ENCODE assay signal across 12 mouse cellular contexts in genomic region chr7:96334361-96334760, GRCm38 (mm10).
DNase-seq lines count a peak whose midpoint lies in the region; ATAC-seq and TF ChIP-seq lines count a peak whose summit lies in the region.
"Had no signal": no experiment of that assay in that cellular context is flagged by ENCODE, and none has a peak within 500 bp of the region (broad histone marks: within the 10 kb centered on the region; RNA-seq: fewer than 3 reads in every experiment).

No protein-coding gene starts in this region.

- DNase-seq in kidney, adult 2 months, result peak; percentile 12
- peak; percentile 42 for DNase-seq in ES-CJ7 (ENCODE audit: low read depth, low spot score)
- peak; percentile 46 for DNase-seq in ZHBTc4 (ENCODE audit: low read depth, low spot score)
- peak; percentile 72 for DNase-seq in limb, embryonic 11.5 days (ENCODE audit: low spot score)
- no peak for DNase-seq in gastrocnemius, postnatal 10 days
- no peak for DNase-seq in urinary bladder, postnatal 10 days (ENCODE audit: low spot score)
- DNase-seq: cerebellum, adult 11-12 months; heart, adult 2 months; right cerebral cortex, adult 18-20 months; thymus, adult 2 months had no signal

- H3K9me3 ChIP-seq in kidney, embryonic 14.5 days (ENCODE audit: control insufficient read depth, low read length), result no peaks in the 10 kb centered on the region
- H3K9me3 ChIP-seq in limb, embryonic 11.5 days (ENCODE audit: control insufficient read depth, low read length), result no peaks in the 10 kb centered on the region
- H3K9me3 ChIP-seq: midbrain, embryonic 13.5 days had no signal

- TF ChIP-seq POLR2A in kidney, adult 2 months (IDR thresholded peaks at IDR 0.05; ENCODE audit: low read depth, low read length), result no peak

- 27% methylated on average over 2 of the region's 2 CpGs for WGBS in kidney, adult 2 months
- 22% methylated on average over 2 of the region's 2 CpGs for WGBS in kidney, embryonic 14.5 days
- WGBS in limb, embryonic 11.5 days, result 39% methylated on average over 2 of the region's 2 CpGs

- no peak overlapping the region for H3K27ac ChIP-seq in kidney, adult 2 months (ENCODE audit: insufficient read depth, low read depth, low read length)
- no peak overlapping the region for H3K27ac ChIP-seq in kidney, embryonic 14.5 days (ENCODE audit: low read depth, low read length)
- no peak overlapping the region for H3K27ac ChIP-seq in limb, embryonic 11.5 days (replicated peaks; ENCODE audit: low read depth, low read length)
- H3K27ac ChIP-seq: heart, adult 2 months; midbrain, embryonic 13.5 days had no signal

- no peak for ATAC-seq in kidney, embryonic 14.5 days (ENCODE audit: low FRiP score, low TSS enrichment)
- no peak for ATAC-seq in limb, embryonic 11.5 days (ENCODE audit: insufficient number of reproducible peaks, low FRiP score, low TSS enrichment, low read depth)
- ATAC-seq: midbrain, embryonic 13.5 days had no signal

- H3K36me3 ChIP-seq in kidney, adult 2 months (ENCODE audit: control insufficient read depth, insufficient read depth, low read length), result no peaks in the 10 kb centered on the region
- H3K36me3 ChIP-seq in kidney, embryonic 14.5 days (ENCODE audit: control insufficient read depth, insufficient read depth, low read length), result no peaks in the 10 kb centered on the region
- H3K36me3 ChIP-seq in limb, embryonic 11.5 days (ENCODE audit: control insufficient read depth, insufficient read depth, low read length), result no peaks in the 10 kb centered on the region
- H3K36me3 ChIP-seq: midbrain, embryonic 13.5 days had no signal

- no peak overlapping the region for H3K4me3 ChIP-seq in kidney, adult 2 months (ENCODE audit: insufficient read depth, low read depth, low read length)
- H3K4me3 ChIP-seq in kidney, embryonic 14.5 days (ENCODE audit: low read length), result no peak overlapping the region
- H3K4me3 ChIP-seq in limb, embryonic 11.5 days (ENCODE audit: low read depth, low read length), result no peak overlapping the region
- H3K4me3 ChIP-seq: heart, adult 2 months; midbrain, embryonic 13.5 days had no signal

- TF ChIP-seq CTCF in kidney, adult 2 months (conservative IDR thresholded peaks at IDR 0.05; ENCODE audit: insufficient read depth, insufficient read length, low read depth, low read length), result no peak

- H3K9ac ChIP-seq in kidney, embryonic 14.5 days (ENCODE audit: low read depth, low read length), result no peak overlapping the region
- no peak overlapping the region for H3K9ac ChIP-seq in limb, embryonic 11.5 days (ENCODE audit: low read length)
- H3K9ac ChIP-seq: midbrain, embryonic 13.5 days had no signal

- H3K4me1 ChIP-seq in kidney, adult 2 months (ENCODE audit: control insufficient read depth, insufficient read depth, low read length), result no peaks in the 10 kb centered on the region
- H3K4me1 ChIP-seq in kidney, embryonic 14.5 days (ENCODE audit: control insufficient read depth, insufficient read depth, low read length), result no peaks in the 10 kb centered on the region
- no peaks in the 10 kb centered on the region for H3K4me1 ChIP-seq in limb, embryonic 11.5 days (ENCODE audit: control insufficient read depth, insufficient read depth, low read length)

- no peak overlapping the region for H3K4me2 ChIP-seq in kidney, embryonic 14.5 days (replicated peaks; ENCODE audit: low read depth, low read length)
- no peak overlapping the region for H3K4me2 ChIP-seq in limb, embryonic 11.5 days (ENCODE audit: low read depth, severe bottlenecking)
- H3K4me2 ChIP-seq: midbrain, embryonic 13.5 days had no signal

- no peaks in the 10 kb centered on the region for H3K27me3 ChIP-seq in kidney, adult 2 months (replicated peaks; ENCODE audit: control insufficient read depth, insufficient read depth, low read length)
- no peaks in the 10 kb centered on the region for H3K27me3 ChIP-seq in kidney, embryonic 14.5 days (ENCODE audit: control insufficient read depth, insufficient read depth, low read length)
- no peaks in the 10 kb centered on the region for H3K27me3 ChIP-seq in limb, embryonic 11.5 days (ENCODE audit: control insufficient read depth, insufficient read depth, low read length)
- H3K27me3 ChIP-seq: midbrain, embryonic 13.5 days had no signal

Comparison
In these comparisons a context has a peak if more than half of its experiments do, and no peak if none do; other contexts are left out.
1. DNase-seq: peak in kidney, adult 2 months (single experiment), ES-CJ7 (single experiment), ZHBTc4 (single experiment) and limb, embryonic 11.5 days (single experiment); none in gastrocnemius, postnatal 10 days (single experiment) and urinary bladder, postnatal 10 days (single experiment).